Mouse (Mus musculus) lung, postnatal 0 days (tissue): ENCODE results near the gene Ugt3a2.

ENCODE experiments used
- CTCF ChIP-seq: IDR thresholded peaks from 2 replicates; pipeline ENCODE4 v1.5.1; 2016; ENCODE audit warnings: antibody characterized with exemption, mild to moderate bottlenecking
- EP300 ChIP-seq: IDR thresholded peaks from 2 replicates; pipeline ENCODE4 v1.6.1; 2016; ENCODE audit warnings: antibody characterized with exemption, mild to moderate bottlenecking, control low read depth

DNA sequence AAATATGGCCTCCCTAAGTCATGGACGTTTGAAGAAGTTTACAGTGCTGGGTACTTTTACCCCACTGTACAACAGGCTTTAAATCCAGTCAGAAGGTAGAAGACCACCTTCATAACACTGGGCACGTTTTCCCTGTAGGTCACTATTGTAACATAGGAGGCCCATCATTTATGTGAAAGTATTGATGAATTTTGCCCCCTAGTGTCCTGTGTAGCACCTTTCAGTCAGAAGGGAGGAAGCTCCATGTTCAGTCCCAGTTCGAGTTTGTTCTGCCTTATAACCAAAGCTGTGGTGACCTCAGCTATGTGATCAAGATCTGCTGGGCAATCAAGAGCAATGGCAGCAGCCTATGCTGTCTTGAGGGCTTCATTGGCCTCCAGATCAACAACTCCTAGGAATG lies 13.4 kb downstream of the Ugt3a2 start:
- TF ChIP-seq CTCF, result no peak
- TF ChIP-seq EP300, result no peak
